Mouse (Mus musculus): ENCODE results near the gene Cxcl5. TPM values are rescaled to one million over a fixed set of nuclear protein-coding genes. Genes with fewer than 3 reads are reported as not detected.

Gene Cxcl5
- polyA plus RNA-seq (2014; fragmentation: Illumina TruSeq; extraction: RNeasy Lipid Tissue Mini Kit (QIAGEN cat#74804); ENCODE audit: low read depth, low replicate concordance), result 0.76 TPM

DNA sequence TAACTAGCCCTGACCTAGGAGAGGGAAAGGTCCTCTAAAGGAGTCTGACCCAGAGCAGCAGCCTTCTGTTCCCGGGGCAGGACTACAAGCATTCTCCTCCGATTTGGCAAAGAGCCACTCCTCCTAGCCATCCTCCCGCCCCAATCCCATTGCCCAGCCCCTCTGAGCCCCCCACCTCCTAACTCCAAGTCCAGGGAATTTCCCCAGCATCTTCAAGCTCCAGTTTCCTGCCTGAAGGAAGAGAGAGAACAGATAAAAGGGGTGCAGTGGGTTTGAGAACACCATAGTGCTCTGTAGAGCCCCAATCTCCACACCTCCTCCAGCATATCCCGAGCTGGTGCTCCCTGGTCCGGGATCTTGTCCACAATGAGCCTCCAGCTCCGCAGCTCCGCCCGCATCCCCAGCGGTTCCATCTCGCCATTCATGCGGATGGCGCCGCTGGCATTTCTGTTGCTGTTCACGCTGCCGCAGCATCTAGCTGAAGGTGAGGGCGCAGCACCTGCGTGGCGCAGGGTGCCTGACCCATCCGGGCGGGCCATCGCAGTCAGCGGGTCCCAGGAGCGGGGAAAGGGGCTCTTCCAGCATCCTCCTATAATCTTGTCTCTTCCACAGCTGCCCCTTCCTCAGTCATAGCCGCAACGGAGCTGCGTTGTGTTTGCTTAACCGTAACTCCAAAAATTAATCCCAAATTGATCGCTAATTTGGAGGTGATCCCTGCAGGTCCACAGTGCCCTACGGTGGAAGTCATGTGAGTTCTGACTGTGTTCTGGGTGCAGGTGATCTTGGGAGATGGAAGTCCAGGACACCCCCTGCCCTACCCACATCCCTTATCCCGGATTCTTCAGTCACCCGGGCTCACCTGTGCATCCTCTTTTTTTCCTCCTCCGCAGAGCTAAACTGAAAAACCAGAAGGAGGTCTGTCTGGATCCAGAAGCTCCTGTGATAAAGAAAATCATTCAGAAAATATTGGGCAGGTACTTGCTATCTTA, at the start of gene Cxcl5:
Gene Cxcl5, plus strand, starts transcription at position 284 of the 989 bp plus-strand sequence.

DNA sequence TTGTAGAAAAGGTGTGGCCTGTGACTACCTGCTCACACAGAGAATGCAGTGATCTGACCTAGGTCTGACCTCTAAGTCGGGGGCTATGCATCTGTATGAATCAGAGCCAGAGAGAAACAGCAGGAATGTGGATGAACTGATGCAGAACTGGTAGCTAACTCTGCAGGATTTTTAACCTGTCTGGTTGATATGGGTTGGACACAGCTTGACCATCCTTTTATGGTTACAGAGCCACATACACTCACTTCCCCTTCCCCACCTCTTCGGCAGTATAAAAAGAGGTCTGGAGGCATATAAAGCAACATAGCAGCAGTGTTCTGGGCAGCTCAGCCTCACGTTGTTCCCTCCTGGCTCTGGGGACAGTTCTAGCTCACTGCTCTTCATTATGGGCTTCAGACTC, 9.1 kb downstream of the Cxcl5 start, which contains the start of gene Ppbp:
Gene Ppbp, plus strand, starts transcription at position 301 of the 400 bp plus-strand sequence.

DNA sequence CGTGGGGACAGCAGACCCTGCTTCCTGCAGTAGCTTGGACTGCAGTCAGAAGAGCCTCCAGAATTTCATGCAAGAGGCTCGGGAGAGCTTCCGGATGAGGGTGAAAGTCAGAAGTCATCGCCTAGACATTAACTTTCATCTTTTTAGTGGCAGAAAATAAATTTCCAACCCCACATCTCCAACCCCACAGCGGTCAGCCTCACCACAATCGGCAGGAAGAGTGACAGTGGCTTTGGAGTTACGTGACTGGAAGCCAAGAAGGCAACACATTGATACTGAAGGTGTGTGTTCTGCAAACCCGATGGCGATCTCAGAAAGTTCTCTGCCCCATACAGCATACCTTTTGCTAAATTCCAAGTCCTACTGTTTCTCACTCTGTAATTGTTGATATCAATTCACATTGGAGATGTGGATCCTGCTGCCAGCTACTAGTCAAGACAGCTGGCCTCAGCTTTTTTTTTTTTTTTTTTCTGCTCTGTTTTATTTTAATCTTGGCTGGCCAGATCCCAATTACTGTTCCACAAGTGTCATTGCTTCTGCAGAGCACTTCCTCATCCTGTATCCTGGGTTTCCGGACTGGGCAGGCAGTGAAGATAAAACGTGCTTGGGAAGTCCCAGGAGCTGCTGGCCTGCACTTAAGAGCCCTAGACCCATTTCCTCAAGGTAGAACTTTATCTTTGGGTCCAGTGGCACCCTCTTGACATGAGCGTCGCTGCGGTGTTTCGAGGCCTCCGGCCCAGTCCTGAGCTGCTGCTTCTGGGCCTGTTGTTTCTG, 12.9 kb downstream of the Cxcl5 start, which contains the start of gene Pf4:
Gene Pf4, plus strand, starts transcription at position 556 of the 774 bp plus-strand sequence.

DNA sequence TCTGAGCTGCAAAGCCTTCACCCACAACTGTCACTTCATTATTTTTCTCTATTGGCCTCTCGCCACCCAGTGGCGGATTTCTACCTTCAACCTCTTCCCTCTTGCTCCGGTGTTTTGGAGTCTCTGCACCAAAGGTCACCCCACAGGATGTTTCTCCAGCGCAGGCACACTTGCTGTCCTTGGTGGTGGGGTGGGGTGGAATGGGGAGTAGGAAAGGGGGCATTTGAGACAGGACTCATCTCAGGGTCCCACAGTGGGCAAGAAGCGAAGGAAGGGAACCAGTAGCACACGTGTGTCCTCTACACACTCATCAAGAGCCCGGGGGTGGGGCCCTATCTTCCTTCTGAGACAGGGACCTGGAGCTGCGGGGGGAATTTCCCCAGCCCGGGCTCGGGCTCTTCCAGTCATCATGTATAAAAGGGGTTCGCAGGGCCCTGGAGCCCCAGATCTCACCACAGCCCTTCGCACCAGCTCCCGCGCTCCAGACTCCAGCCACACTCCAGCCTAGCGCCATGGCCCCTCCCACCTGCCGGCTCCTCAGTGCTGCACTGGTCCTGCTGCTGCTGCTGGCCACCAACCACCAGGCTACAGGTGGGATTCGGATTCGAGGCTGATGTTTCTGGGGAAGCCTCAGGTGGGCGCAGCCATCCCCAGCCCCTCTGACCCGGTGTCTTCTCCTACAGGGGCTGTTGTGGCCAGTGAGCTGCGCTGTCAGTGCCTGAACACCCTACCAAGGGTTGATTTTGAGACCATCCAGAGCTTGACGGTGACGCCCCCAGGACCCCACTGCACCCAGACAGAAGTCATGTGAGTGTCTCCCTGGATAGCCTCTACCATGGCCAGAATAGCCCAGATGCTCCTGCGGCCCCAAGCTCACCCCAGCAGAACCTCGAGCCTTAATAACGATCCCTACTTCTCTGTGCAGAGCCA, 26.8 kb downstream of the Cxcl5 start, which contains the start of gene Cxcl3:
Gene Cxcl3, plus strand, starts transcription at position 445 of the 930 bp plus-strand sequence.

DNA sequence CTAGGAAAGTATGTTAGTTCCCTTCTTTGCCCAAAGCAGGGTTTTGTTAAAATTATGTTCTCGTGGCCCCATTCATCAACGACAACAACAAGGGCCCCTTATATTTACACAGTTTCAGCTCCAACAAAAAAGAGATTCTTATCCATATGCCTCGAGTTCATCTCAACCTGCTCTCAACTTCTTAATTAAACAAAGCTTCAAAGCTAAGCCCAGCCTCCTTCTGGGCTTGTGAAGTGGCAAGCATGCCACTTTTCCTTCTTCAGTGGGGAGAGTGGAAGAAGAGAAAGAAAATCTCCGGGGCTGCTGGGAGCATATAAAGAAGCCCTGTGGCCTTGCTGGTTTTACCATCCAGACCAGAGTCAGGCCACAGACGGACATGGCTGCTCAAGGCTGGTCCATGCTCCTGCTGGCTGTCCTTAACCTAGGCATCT, 35.0 kb downstream of the Cxcl5 start, which contains the start of gene Cxcl15:
Gene Cxcl15, plus strand, starts transcription at position 340 of the 431 bp plus-strand sequence.

Other genes starting within 250 kb of the Cxcl5 start
- gene Afm, start 240.4 kb upstream of the Cxcl5 start, polyA plus RNA-seq (2014; fragmentation: Illumina TruSeq; extraction: RNeasy Lipid Tissue Mini Kit (QIAGEN cat#74804); ENCODE audit: low read depth, low replicate concordance), result not detected
- gene 5830473C10Rik, start 198.3 kb upstream of the Cxcl5 start, polyA plus RNA-seq (2014; fragmentation: Illumina TruSeq; extraction: RNeasy Lipid Tissue Mini Kit (QIAGEN cat#74804); ENCODE audit: low read depth, low replicate concordance), result not detected
- gene Rassf6, start 118.7 kb upstream of the Cxcl5 start, polyA plus RNA-seq (2014; fragmentation: Illumina TruSeq; extraction: RNeasy Lipid Tissue Mini Kit (QIAGEN cat#74804); ENCODE audit: low read depth, low replicate concordance), result not detected
- 1.6 TPM for gene Ppbp, start 9.2 kb downstream of the Cxcl5 start, polyA plus RNA-seq (2014; fragmentation: Illumina TruSeq; extraction: RNeasy Lipid Tissue Mini Kit (QIAGEN cat#74804); ENCODE audit: low read depth, low replicate concordance)
- gene Pf4, start 13.1 kb downstream of the Cxcl5 start, polyA plus RNA-seq (2014; fragmentation: Illumina TruSeq; extraction: RNeasy Lipid Tissue Mini Kit (QIAGEN cat#74804); ENCODE audit: low read depth, low replicate concordance), result 45.2 TPM
- gene Cxcl3, start 26.7 kb downstream of the Cxcl5 start, polyA plus RNA-seq (2014; fragmentation: Illumina TruSeq; extraction: RNeasy Lipid Tissue Mini Kit (QIAGEN cat#74804); ENCODE audit: low read depth, low replicate concordance), result not detected
- gene Cxcl15, start 35.2 kb downstream of the Cxcl5 start, polyA plus RNA-seq (2014; fragmentation: Illumina TruSeq; extraction: RNeasy Lipid Tissue Mini Kit (QIAGEN cat#74804); ENCODE audit: low read depth, low replicate concordance), result not detected
- gene Cxcl1, start 131.9 kb downstream of the Cxcl5 start, polyA plus RNA-seq (2014; fragmentation: Illumina TruSeq; extraction: RNeasy Lipid Tissue Mini Kit (QIAGEN cat#74804); ENCODE audit: low read depth, low replicate concordance), result 2.8 TPM
- gene Cxcl2, start 144.5 kb downstream of the Cxcl5 start, polyA plus RNA-seq (2014; fragmentation: Illumina TruSeq; extraction: RNeasy Lipid Tissue Mini Kit (QIAGEN cat#74804); ENCODE audit: low read depth, low replicate concordance), result 1.3 TPM
- gene Mthfd2l, start 171.8 kb downstream of the Cxcl5 start, polyA plus RNA-seq (2014; fragmentation: Illumina TruSeq; extraction: RNeasy Lipid Tissue Mini Kit (QIAGEN cat#74804); ENCODE audit: low read depth, low replicate concordance), result 11.4 TPM